Mouse (Mus musculus) C2C12 (cell line): ENCODE results near the gene Opn3.

Source experiments
- CTCF ChIP-seq: IDR thresholded peaks from one replicate; pipeline ENCODE4 v1.5.1; 2011; ENCODE audit not compliant: control insufficient read depth, insufficient read depth, insufficient read length
- MAX ChIP-seq: IDR thresholded peaks from one replicate; pipeline ENCODE4 v1.6.1; 2011; ENCODE audit warnings: mild to moderate bottlenecking, control low read depth
- MYOG ChIP-seq: IDR thresholded peaks from one replicate; pipeline ENCODE4 v1.6.1; 2011; ENCODE audit not compliant: control insufficient read depth, insufficient read length; ENCODE audit errors: extremely low read depth

DNA sequence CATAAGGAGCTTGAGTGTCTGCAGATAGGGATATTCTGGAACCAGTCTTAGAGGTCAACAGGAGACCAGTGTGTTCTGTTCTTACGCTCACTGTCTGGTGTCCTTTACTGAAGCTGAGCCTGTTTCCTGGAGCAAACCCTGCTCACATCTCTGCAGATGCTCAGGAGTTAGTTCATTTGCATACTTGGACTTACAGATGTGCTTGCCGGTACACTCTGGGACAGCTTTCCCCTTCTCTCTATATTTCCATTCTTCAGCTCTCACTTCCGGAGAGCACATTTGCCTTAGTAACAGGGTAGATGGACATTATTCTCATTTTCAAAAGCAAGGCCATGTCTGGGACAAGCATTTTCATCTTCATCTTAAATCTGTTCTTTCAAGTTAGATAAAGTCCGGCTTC lies 44.0 kb downstream of the Opn3 start:
- TF ChIP-seq CTCF, result no peak
- no peak for TF ChIP-seq MAX
- no peak for TF ChIP-seq MYOG
